Mouse (Mus musculus): ENCODE data around the gene Frmd4b. TPM values are rescaled to one million over a fixed set of nuclear protein-coding genes. Genes with fewer than 3 reads are reported as not detected.

Frmd4b gene
- polyA plus RNA-seq, 1 experiment from 2014 or later = 22.2 TPM

DNA sequence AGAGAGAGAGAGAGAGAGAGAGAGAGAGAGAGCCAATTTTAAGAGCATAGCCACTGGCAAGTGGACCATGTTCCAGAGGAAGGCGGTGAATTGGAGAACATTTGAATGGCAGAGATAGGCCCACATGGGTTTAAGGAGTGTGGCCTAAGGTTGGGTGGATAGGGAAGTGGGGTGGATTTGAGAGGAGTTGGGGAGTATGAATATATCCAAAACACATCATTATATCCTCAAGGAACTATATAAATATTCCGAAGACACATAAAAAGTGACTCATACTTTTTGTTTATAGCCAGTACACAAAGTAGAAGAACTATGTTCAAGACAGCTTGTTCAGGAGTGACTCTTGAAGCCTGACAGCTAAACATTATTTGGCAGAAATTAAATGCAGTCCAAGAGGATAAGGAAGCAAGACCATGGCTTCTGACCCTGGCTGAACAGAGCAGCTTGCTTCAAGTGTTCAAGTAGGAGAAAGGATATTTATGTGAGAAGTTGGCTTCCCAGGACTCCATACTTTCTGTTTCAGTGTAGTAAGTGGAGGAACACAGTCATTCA is 36.8 kb downstream of the Frmd4b start:
- WGBS = 90% methylated on average over 2 of the region's 2 CpGs
- no peak overlapping the region for H3K4me2 ChIP-seq
- H3K4me1 ChIP-seq (replicated peaks) = peaks cover 20% of the 10 kb centered on the region
- H3K9me3 ChIP-seq (replicated peaks) = no peaks in the 10 kb centered on the region
- no peak overlapping the region for H3K27ac ChIP-seq (ENCODE audit: poor library complexity, severe bottlenecking)
- ATAC-seq (ENCODE audit: insufficient number of reproducible peaks, low FRiP score) = no peak
- H3K36me3 ChIP-seq = no peaks in the 10 kb centered on the region
- no peaks in the 10 kb centered on the region for H3K27me3 ChIP-seq (replicated peaks)
- H3K9ac ChIP-seq = no peak overlapping the region
- H3K4me3 ChIP-seq = no peak overlapping the region

DNA sequence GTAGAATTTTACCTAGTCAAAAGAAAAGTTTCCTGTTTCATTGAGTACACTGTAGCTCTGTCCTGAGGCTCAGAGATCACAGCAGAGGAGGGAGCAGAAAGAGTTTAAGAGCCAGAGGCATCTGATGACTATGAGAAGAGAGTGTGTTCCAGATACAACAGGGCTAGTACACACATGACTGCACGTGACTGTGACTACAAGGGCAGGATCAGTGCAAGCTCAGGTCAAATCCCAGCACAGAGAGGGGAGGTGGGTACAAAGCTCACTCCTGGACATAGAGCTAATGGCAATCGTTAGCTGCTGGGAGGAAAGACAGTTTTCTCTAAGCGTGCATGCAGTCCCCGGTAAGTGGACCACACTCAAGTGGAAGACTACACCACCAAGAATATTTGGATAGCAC is 37.6 kb downstream of the Frmd4b start:
- WGBS = 82% methylated on average over 4 of the region's 4 CpGs
- no peak overlapping the region for H3K4me3 ChIP-seq
- no peaks in the 10 kb centered on the region for H3K36me3 ChIP-seq
- H3K27ac ChIP-seq (ENCODE audit: poor library complexity, severe bottlenecking) = no peak overlapping the region
- H3K9ac ChIP-seq = no peak overlapping the region
- no peaks in the 10 kb centered on the region for H3K27me3 ChIP-seq (replicated peaks)
- no peaks in the 10 kb centered on the region for H3K9me3 ChIP-seq (replicated peaks)
- peaks cover 20% of the 10 kb centered on the region for H3K4me1 ChIP-seq (replicated peaks)
- ATAC-seq (ENCODE audit: insufficient number of reproducible peaks, low FRiP score) = no peak
- no peak overlapping the region for H3K4me2 ChIP-seq

- Histone ChIP-seq H3K27ac (ENCODE audit: poor library complexity, severe bottlenecking) (no peak overlapping the region), H3K9ac (no peak overlapping the region), H3K9me3 (replicated peaks) (no peaks in the 10 kb centered on the region; the same call in 1 of the 2 replicates), H3K4me1 (replicated peaks) (peaks cover 18% of the 10 kb centered on the region), H3K36me3 (no peaks in the 10 kb centered on the region), H3K27me3 (replicated peaks) (no peaks in the 10 kb centered on the region), H3K4me2 (no peak overlapping the region), H3K4me3 (no peak overlapping the region)
- ATAC-seq (ENCODE audit: insufficient number of reproducible peaks, low FRiP score) = no peak
- 75% methylated on average over 7 of the region's 7 CpGs for WGBS
These were observed 39.1 kb downstream of the Frmd4b start for GRCm38 (mm10) chr6:97578210-97578609.

DNA sequence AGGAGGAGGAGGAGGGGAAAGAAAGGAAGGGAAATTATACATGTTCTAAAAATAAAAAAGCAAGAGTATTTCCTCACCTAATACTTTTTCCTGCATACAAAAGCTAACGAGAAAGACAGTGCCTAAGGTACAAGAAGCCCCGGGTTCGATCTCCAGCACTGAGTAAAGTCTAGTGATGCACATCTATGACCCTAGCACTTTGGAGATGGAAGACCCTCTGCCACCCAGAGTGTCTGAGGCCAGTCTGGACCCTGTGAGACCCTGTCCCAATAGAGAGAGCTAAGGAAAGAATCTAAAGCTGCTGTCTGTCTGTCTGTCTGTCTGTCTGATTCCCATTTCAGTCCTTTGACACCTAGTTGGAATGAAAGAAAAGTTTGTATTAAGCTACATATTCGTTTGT is 40.0 kb downstream of the Frmd4b start:
- Histone ChIP-seq H3K27ac (ENCODE audit: poor library complexity, severe bottlenecking) (no peak overlapping the region), H3K4me2 (no peak overlapping the region), H3K27me3 (replicated peaks) (no peaks in the 10 kb centered on the region), H3K9ac (no peak overlapping the region), H3K4me3 (no peak overlapping the region), H3K9me3 (replicated peaks) (no peaks in the 10 kb centered on the region; the same call in 1 of the 2 replicates), H3K4me1 (replicated peaks) (peaks cover 9% of the 10 kb centered on the region), H3K36me3 (no peaks in the 10 kb centered on the region)
- WGBS = 72% methylated on average over 4 of the region's 4 CpGs
- no peak for ATAC-seq (ENCODE audit: insufficient number of reproducible peaks, low FRiP score)

- ATAC-seq (ENCODE audit: insufficient number of reproducible peaks, low FRiP score) = no peak
- Histone ChIP-seq H3K4me2 (no peak overlapping the region), H3K9me3 (replicated peaks) (no peaks in the 10 kb centered on the region; the same call in 1 of the 2 replicates), H3K36me3 (no peaks in the 10 kb centered on the region), H3K4me3 (no peak overlapping the region), H3K27ac (ENCODE audit: poor library complexity, severe bottlenecking) (no peak overlapping the region), H3K9ac (no peak overlapping the region), H3K27me3 (replicated peaks) (no peaks in the 10 kb centered on the region), H3K4me1 (replicated peaks) (peaks cover 9% of the 10 kb centered on the region; the same call in 1 of the 2 replicates)
- WGBS = 58% methylated on average over 7 of the region's 7 CpGs
These were observed 40.6 kb downstream of the Frmd4b start for GRCm38 (mm10) chr6:97576565-97577346.

DNA sequence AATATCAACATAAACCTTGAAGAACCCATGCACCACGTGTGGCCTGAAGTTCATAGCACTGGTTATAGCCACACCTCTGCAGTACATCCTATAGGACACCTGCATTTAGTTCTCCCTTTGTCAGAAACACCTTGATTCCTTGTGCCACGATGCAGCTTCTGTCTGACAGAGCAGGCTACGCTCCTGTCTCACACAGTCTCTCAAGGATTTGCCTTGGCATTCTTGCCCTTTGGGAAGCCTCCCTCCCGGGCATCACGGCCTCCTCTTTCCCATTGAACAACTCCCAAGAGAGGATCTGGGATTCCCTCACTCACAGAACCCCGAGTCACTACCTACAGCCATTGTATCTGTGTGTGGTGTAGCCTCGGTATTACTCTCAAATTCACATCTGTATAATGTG is 41.2 kb downstream of the Frmd4b start:
- Histone ChIP-seq H3K9ac (no peak overlapping the region), H3K27me3 (replicated peaks) (no peaks in the 10 kb centered on the region), H3K36me3 (no peaks in the 10 kb centered on the region), H3K9me3 (replicated peaks) (no peaks in the 10 kb centered on the region; the same call in 1 of the 2 replicates), H3K4me3 (no peak overlapping the region), H3K27ac (ENCODE audit: poor library complexity, severe bottlenecking) (no peak overlapping the region), H3K4me2 (no peak overlapping the region), H3K4me1 (replicated peaks) (peaks cover 9% of the 10 kb centered on the region; the same call in 1 of the 2 replicates)
- ATAC-seq (ENCODE audit: insufficient number of reproducible peaks, low FRiP score) = no peak
- WGBS = 80% methylated on average over 7 of the region's 7 CpGs

- no peaks in the 10 kb centered on the region for H3K36me3 ChIP-seq
- no peak overlapping the region for H3K27ac ChIP-seq (ENCODE audit: poor library complexity, severe bottlenecking)
- no peak for ATAC-seq (ENCODE audit: insufficient number of reproducible peaks, low FRiP score)
- H3K9me3 ChIP-seq (replicated peaks) = no peaks in the 10 kb centered on the region; the same call in 1 of the 2 replicates
- no peak overlapping the region for H3K9ac ChIP-seq
- no peak overlapping the region for H3K4me2 ChIP-seq
- H3K4me3 ChIP-seq = no peak overlapping the region
- 81% methylated on average over 5 of the region's 5 CpGs for WGBS
- H3K27me3 ChIP-seq (replicated peaks) = no peaks in the 10 kb centered on the region
- peaks cover 9% of the 10 kb centered on the region; the same call in 1 of the 2 replicates for H3K4me1 ChIP-seq (replicated peaks)
These were observed 42.4 kb downstream of the Frmd4b start for GRCm38 (mm10) chr6:97574973-97575372.

GRCm38 (mm10) chr6:97572226-97572625 is 45.1 kb downstream of the Frmd4b start:
- no peaks in the 10 kb centered on the region for H3K36me3 ChIP-seq
- peaks cover 16% of the 10 kb centered on the region for H3K4me1 ChIP-seq (replicated peaks)
- no peak overlapping the region for H3K4me3 ChIP-seq
- 80% methylated on average over 5 of the region's 5 CpGs for WGBS
- ATAC-seq (ENCODE audit: insufficient number of reproducible peaks, low FRiP score) = no peak
- H3K9me3 ChIP-seq (replicated peaks) = no peaks in the 10 kb centered on the region; the same call in 1 of the 2 replicates
- no peak overlapping the region for H3K27ac ChIP-seq (ENCODE audit: poor library complexity, severe bottlenecking)
- no peak overlapping the region for H3K9ac ChIP-seq
- no peaks in the 10 kb centered on the region for H3K27me3 ChIP-seq (replicated peaks)
- no peak overlapping the region for H3K4me2 ChIP-seq

- peak overlapping the region; percentile 63; the same call in 1 of the 2 replicates for H3K27ac ChIP-seq (ENCODE audit: poor library complexity, severe bottlenecking)
- no peak overlapping the region for H3K4me3 ChIP-seq
- H3K36me3 ChIP-seq = no peaks in the 10 kb centered on the region
- no peak overlapping the region for H3K9ac ChIP-seq
- WGBS = 13% methylated on average over 6 of the region's 6 CpGs
- no peaks in the 10 kb centered on the region for H3K9me3 ChIP-seq (replicated peaks)
- peaks cover 15% of the 10 kb centered on the region for H3K4me1 ChIP-seq (replicated peaks)
- H3K27me3 ChIP-seq (replicated peaks) = no peaks in the 10 kb centered on the region
- peak; percentile 79 for ATAC-seq (ENCODE audit: insufficient number of reproducible peaks, low FRiP score)
- H3K4me2 ChIP-seq = no peak overlapping the region
These were observed 48.8 kb downstream of the Frmd4b start for GRCm38 (mm10) chr6:97568538-97568937.

DNA sequence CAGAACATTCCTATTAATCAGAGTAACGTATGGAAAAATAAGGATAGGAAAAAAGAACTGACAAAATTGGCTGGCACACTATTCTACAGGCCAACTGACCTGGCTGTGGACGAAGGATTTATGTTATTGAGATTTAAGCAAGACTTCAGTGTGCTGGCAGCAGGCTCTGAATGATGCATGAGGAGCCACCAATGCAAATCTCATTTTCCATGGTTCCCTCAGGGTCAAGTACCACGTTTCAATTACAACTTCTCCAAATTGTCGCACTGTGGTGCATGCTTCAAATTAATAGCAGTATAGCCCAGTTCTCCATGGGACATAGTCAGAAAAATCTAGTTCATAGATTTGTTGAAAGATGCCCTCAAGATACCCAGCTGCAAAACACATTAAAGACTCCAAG is 50.6 kb downstream of the Frmd4b start:
- H3K4me1 ChIP-seq (replicated peaks) = peaks cover 15% of the 10 kb centered on the region
- no peaks in the 10 kb centered on the region for H3K36me3 ChIP-seq
- H3K4me2 ChIP-seq = no peak overlapping the region
- 74% methylated on average over 4 of the region's 4 CpGs for WGBS
- H3K27me3 ChIP-seq (replicated peaks) = no peaks in the 10 kb centered on the region
- no peaks in the 10 kb centered on the region for H3K9me3 ChIP-seq (replicated peaks)
- no peak overlapping the region for H3K27ac ChIP-seq (ENCODE audit: poor library complexity, severe bottlenecking)
- H3K9ac ChIP-seq = no peak overlapping the region
- no peak overlapping the region for H3K4me3 ChIP-seq
- no peak for ATAC-seq (ENCODE audit: insufficient number of reproducible peaks, low FRiP score)

GRCm38 (mm10) chr6:97557147-97557546 is 60.2 kb downstream of the Frmd4b start:
- WGBS = 85% methylated on average over 8 of the region's 8 CpGs
- H3K9ac ChIP-seq = no peak overlapping the region
- ATAC-seq (ENCODE audit: insufficient number of reproducible peaks, low FRiP score) = no peak
- H3K4me1 ChIP-seq (replicated peaks) = peaks cover 36% of the 10 kb centered on the region
- no peak overlapping the region for H3K4me2 ChIP-seq
- H3K4me3 ChIP-seq = no peak overlapping the region
- no peaks in the 10 kb centered on the region for H3K36me3 ChIP-seq
- no peaks in the 10 kb centered on the region for H3K27me3 ChIP-seq (replicated peaks)
- no peak overlapping the region for H3K27ac ChIP-seq (ENCODE audit: poor library complexity, severe bottlenecking)
- H3K9me3 ChIP-seq (replicated peaks) = no peaks in the 10 kb centered on the region
